Mouse (Mus musculus) erythroblast, embryonic 14.5 days (primary cell): ENCODE results near the gene Gm17949. TPM values are rescaled to one million over a fixed set of nuclear protein-coding genes. Genes with fewer than 3 reads are reported as not detected.

Experiments
- H3K27me3 ChIP-seq: 2 replicates; pipeline ENCODE4 v1.6.1; 2012; ENCODE audit warnings: inconsistent platforms; ENCODE audit not compliant: control insufficient read depth
- H3K36me3 ChIP-seq: 2 replicates; pipeline ENCODE4 v1.6.1; 2012; ENCODE audit warnings: mild to moderate bottlenecking, inconsistent platforms; ENCODE audit not compliant: control insufficient read depth
- H3K4me1 ChIP-seq: 2 replicates; pipeline ENCODE4 v1.6.1; 2012; ENCODE audit warnings: inconsistent platforms; ENCODE audit not compliant: control insufficient read depth
- H3K4me3 ChIP-seq: replicated peaks from 2 replicates; pipeline ENCODE3; 2012; ENCODE audit warnings: moderate library complexity, mild to moderate bottlenecking, inconsistent platforms
- H3K9me3 ChIP-seq: 2 replicates; pipeline ENCODE4 v1.6.1; 2012; ENCODE audit warnings: low read length, inconsistent platforms, mixed read lengths; ENCODE audit not compliant: control insufficient read depth
- GATA1 ChIP-seq: IDR thresholded peaks from 2 replicates; pipeline ENCODE4 v1.6.1; 2012; ENCODE audit warnings: low read length, inconsistent platforms, mixed read lengths
- TAL1 ChIP-seq: IDR thresholded peaks from 3 replicates; pipeline ENCODE4 v1.6.1; 2012; ENCODE audit warnings: low read length, inconsistent platforms, mixed read lengths
- polyA plus RNA-seq: library from polyadenylated mRNA; stranded (reverse); fragments of >175 nt; gene quantifications from 2 replicates; pipeline ENCODE4 v1.2.3, GENCODE M21; 2012

Gm17949 gene
- polyA plus RNA-seq, 1 experiment: not detected

GRCm38 (mm10) chr17:56999968-57000609 is 11.2 kb upstream of the Gm17949 start, which contains the start of gene Pspn:
Pspn (minus strand) TSS chr17:57000018.
- Histone ChIP-seq H3K9me3 (peaks cover 2% of the 10 kb centered on the region; the same call in 1 of the 2 replicates), H3K4me1 (peaks cover 60% of the 10 kb centered on the region), H3K4me3 (no peak within 1 kb of the TSS), H3K36me3 (peaks cover 81% of the 10 kb centered on the region), H3K27me3 (no peaks in the 10 kb centered on the region)
- TF ChIP-seq GATA1: no peak
- no peak for TF ChIP-seq TAL1

GRCm38 (mm10) chr17:57001228-57001627 is 10.0 kb upstream of the Gm17949 start:
- TF ChIP-seq GATA1 (no peak), TAL1 (no peak)
- Histone ChIP-seq H3K36me3 (peaks cover 81% of the 10 kb centered on the region), H3K9me3 (peaks cover 2% of the 10 kb centered on the region; the same call in 1 of the 2 replicates), H3K27me3 (no peaks in the 10 kb centered on the region), H3K4me3 (no peak overlapping the region), H3K4me1 (peaks cover 63% of the 10 kb centered on the region)

GRCm38 (mm10) chr17:57003994-57004393 is 7.3 kb upstream of the Gm17949 start:
- no peak for TF ChIP-seq TAL1
- TF ChIP-seq GATA1: no peak
- Histone ChIP-seq H3K9me3 (peaks cover 2% of the 10 kb centered on the region; the same call in 1 of the 2 replicates), H3K4me3 (no peak overlapping the region), H3K27me3 (no peaks in the 10 kb centered on the region), H3K4me1 (peaks cover 63% of the 10 kb centered on the region), H3K36me3 (peaks cover 97% of the 10 kb centered on the region)

GRCm38 (mm10) chr17:57007137-57007905 is 3.9 kb upstream of the Gm17949 start:
- Histone ChIP-seq H3K4me3 (no peak overlapping the region), H3K36me3 (peaks cover 75% of the 10 kb centered on the region), H3K9me3 (no peaks in the 10 kb centered on the region), H3K27me3 (no peaks in the 10 kb centered on the region), H3K4me1 (peaks cover 75% of the 10 kb centered on the region)
- TF ChIP-seq TAL1: no peak
- no peak for TF ChIP-seq GATA1

- no peak for TF ChIP-seq GATA1
- no peak for TF ChIP-seq TAL1
- Histone ChIP-seq H3K4me1 (peaks cover 67% of the 10 kb centered on the region), H3K36me3 (peaks cover 39% of the 10 kb centered on the region)
Measured at GRCm38 (mm10) chr17:57010911-57011235, 396 bp upstream of the Gm17949 start.

GRCm38 (mm10) chr17:57012245-57012795 is 1.1 kb downstream of the Gm17949 start:
- H3K9me3 ChIP-seq: no peaks in the 10 kb centered on the region
- H3K4me1 ChIP-seq: peaks cover 66% of the 10 kb centered on the region
- peaks cover 25% of the 10 kb centered on the region for H3K36me3 ChIP-seq
- H3K4me3 ChIP-seq: peak overlapping the region; percentile 83
- TF ChIP-seq TAL1 (no peak), GATA1 (no peak)
- no peaks in the 10 kb centered on the region for H3K27me3 ChIP-seq

More at GRCm38 (mm10) chr17:57010911-57011235, 396 bp upstream of the Gm17949 start:
- no peaks in the 10 kb centered on the region for H3K27me3 ChIP-seq
- H3K4me3 ChIP-seq: peak overlapping the region; percentile 83
- no peaks in the 10 kb centered on the region for H3K9me3 ChIP-seq

GRCm38 (mm10) chr17:57019693-57020092 is 8.4 kb downstream of the Gm17949 start:
- Histone ChIP-seq H3K9me3 (no peaks in the 10 kb centered on the region), H3K36me3 (peaks cover 64% of the 10 kb centered on the region), H3K4me3 (peak overlapping the region; percentile 5), H3K4me1 (peaks cover 64% of the 10 kb centered on the region), H3K27me3 (no peaks in the 10 kb centered on the region)
- TF ChIP-seq GATA1 (peak; percentile 57; the same call in 1 of the 2 replicates), TAL1 (peak; percentile 69)

- no peak for TF ChIP-seq TAL1
- no peak for TF ChIP-seq GATA1
- Histone ChIP-seq H3K4me1 (peaks cover 75% of the 10 kb centered on the region), H3K27me3 (0 out of 2 replicates have a peak, but pooled peaks cover 2% of the 10 kb centered on the region), H3K9me3 (no peaks in the 10 kb centered on the region), H3K4me3 (no peak overlapping the region), H3K36me3 (peaks cover 76% of the 10 kb centered on the region)
Measured at GRCm38 (mm10) chr17:57020960-57021359, 9.7 kb downstream of the Gm17949 start.

GRCm38 (mm10) chr17:57027471-57027870 is 16.2 kb downstream of the Gm17949 start:
- H3K27me3 ChIP-seq: 0 out of 2 replicates have a peak, but pooled peaks cover 2% of the 10 kb centered on the region
- no peak overlapping the region for H3K4me3 ChIP-seq
- no peaks in the 10 kb centered on the region for H3K9me3 ChIP-seq
- TF ChIP-seq TAL1 (0 out of 3 replicates have a peak, but pooled peaks have one; percentile 17), GATA1 (no peak)
- H3K36me3 ChIP-seq: peaks cover 72% of the 10 kb centered on the region
- peaks cover 78% of the 10 kb centered on the region for H3K4me1 ChIP-seq
